Mouse (Mus musculus) liver, embryonic 11.5 days (tissue): ENCODE measurements around the gene Ramp3. TPM values are rescaled to one million over a fixed set of nuclear protein-coding genes. Genes with fewer than 3 reads are reported as not detected.

Source experiments
- ATAC-seq: fragments of 200-750 bp; cut with Nextera tagmentation; replicated peaks from 2 replicates; pipeline ENCODE4 v1.8.0; 2017; ENCODE audit warnings: moderate number of reproducible peaks, mild to moderate bottlenecking, moderate TSS enrichment, moderate library complexity; ENCODE audit not compliant: low FRiP score
- DNase-seq: peaks from one replicate; pipeline ENCODE4 v3.0.0-alpha.2; 2017; ENCODE audit warnings: low spot score
- H3K27ac ChIP-seq: fragments of 300-500 bp; sonication (generic); 2 replicates; pipeline ENCODE4 v1.5.1; 2014; ENCODE audit warnings: mild to moderate bottlenecking, low read depth, low read length, control low read depth
- H3K27me3 ChIP-seq: fragments of 300-500 bp; sonication (generic); replicated peaks from 2 replicates; pipeline ENCODE4 v1.6.1; 2014; ENCODE audit warnings: low read length, mixed read lengths; ENCODE audit not compliant: control insufficient read depth, insufficient read depth
- H3K36me3 ChIP-seq: fragments of 300-500 bp; sonication (generic); 2 replicates; pipeline ENCODE4 v1.6.1; 2014; ENCODE audit warnings: mild to moderate bottlenecking, low read length, moderate library complexity, mixed read lengths; ENCODE audit not compliant: control insufficient read depth, insufficient read depth
- H3K4me1 ChIP-seq: fragments of 300-500 bp; sonication (generic); replicated peaks from 2 replicates; pipeline ENCODE4 v1.6.1; 2014; ENCODE audit warnings: low read length, mixed read lengths; ENCODE audit not compliant: control insufficient read depth, insufficient read depth
- H3K4me2 ChIP-seq: fragments of 300-500 bp; sonication (generic); 2 replicates; pipeline ENCODE4 v1.6.1; 2014; ENCODE audit warnings: mild to moderate bottlenecking, control low read depth, moderate library complexity
- H3K4me3 ChIP-seq: fragments of 300-500 bp; sonication (generic); 2 replicates; pipeline ENCODE4 v1.5.1; 2014; ENCODE audit warnings: low read depth, low read length, control low read depth
- H3K9ac ChIP-seq: fragments of 300-500 bp; sonication (generic); 2 replicates; pipeline ENCODE4 v1.6.1; 2014; ENCODE audit warnings: low read depth, low read length, control low read depth
- H3K9me3 ChIP-seq: fragments of 300-500 bp; sonication (generic); 2 replicates; pipeline ENCODE4 v1.6.1; 2016; ENCODE audit warnings: low read length, inconsistent platforms, mixed read lengths; ENCODE audit not compliant: control insufficient read depth
- WGBS: fragments of 180-500 bp; shearing (Covaris S2); extraction: QIAGEN DNeasy Blood & Tissue Kit; methylation state at CpG from one replicate; pipeline ENCODE4 v1.1.7; 2014; 5-methylcytosine and 5-hydroxymethylcytosine counted together
- polyA plus RNA-seq: library from polyadenylated mRNA; unstranded; fragments of >200 nt; fragmentation: Nextera tagmentation; extraction: Ambion mirVana; gene quantifications from 2 replicates; pipeline ENCODE4 v1.2.1, GENCODE M21; 2014

The Ramp3 gene
- polyA plus RNA-seq, 1 experiment from 2014 or later, result 0.53 TPM

DNA sequence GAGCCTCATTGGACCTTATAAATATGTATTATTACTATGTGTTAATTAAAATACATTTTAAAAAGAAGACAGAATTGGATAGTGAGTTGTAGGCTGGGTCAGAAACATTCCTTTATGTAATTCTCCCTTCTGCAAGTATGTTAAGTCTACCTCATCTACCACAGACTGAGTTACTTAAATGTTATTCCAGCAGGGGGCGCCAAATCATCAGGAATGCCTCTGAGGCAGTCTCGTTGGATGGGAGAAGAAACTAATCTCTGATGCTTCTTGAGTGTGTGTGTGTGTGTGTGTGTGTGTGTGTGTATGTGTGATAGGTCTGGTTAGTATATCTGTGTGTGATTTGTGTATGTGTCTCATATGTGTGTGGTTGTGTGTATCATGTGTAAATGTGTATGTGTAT, 3.4 kb upstream of the Ramp3 start:
- ATAC-seq, result peak; percentile 40; the same call in 1 of the 2 replicates
- H3K27me3 ChIP-seq, result peaks cover 6% of the 10 kb centered on the region; the same call in 1 of the 2 replicates
- H3K9ac ChIP-seq, result no peak overlapping the region
- no peak overlapping the region for H3K4me3 ChIP-seq
- 1% methylated on average over 2 of the region's 2 CpGs for WGBS
- H3K36me3 ChIP-seq, result no peaks in the 10 kb centered on the region
- peak; percentile 55 for DNase-seq
- no peaks in the 10 kb centered on the region for H3K9me3 ChIP-seq
- no peak overlapping the region for H3K27ac ChIP-seq
- no peak overlapping the region for H3K4me2 ChIP-seq
- H3K4me1 ChIP-seq, result no peaks in the 10 kb centered on the region

DNA sequence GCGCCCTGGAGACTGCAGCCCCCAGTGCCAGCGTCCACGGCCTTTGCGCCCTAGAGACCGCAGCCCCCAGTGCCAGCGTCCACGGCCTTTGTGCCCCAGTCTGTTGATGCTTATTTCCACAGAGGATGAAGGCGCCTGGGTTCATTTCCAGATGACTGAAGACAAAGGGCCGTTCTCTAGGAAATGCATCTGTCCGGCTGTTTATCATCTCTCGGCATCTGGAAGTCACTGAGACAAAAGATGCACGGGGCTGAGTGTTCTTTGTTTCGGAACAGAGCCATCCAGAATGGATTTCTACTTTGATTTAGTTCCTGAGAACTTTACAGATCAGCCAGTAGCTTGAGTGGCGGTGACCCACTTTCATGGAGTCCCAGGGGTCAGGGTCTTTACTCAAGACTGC, 2.9 kb downstream of the Ramp3 start:
- ATAC-seq (no peak), DNase-seq (no peak)
- H3K27ac ChIP-seq, result no peak overlapping the region
- H3K9me3 ChIP-seq, result no peaks in the 10 kb centered on the region
- H3K27me3 ChIP-seq, result peaks cover 6% of the 10 kb centered on the region; the same call in 1 of the 2 replicates
- WGBS, result 77% methylated on average over 14 of the region's 14 CpGs
- H3K36me3 ChIP-seq, result no peaks in the 10 kb centered on the region
- no peaks in the 10 kb centered on the region for H3K4me1 ChIP-seq
- no peak overlapping the region for H3K4me2 ChIP-seq
- H3K4me3 ChIP-seq, result no peak overlapping the region
- H3K9ac ChIP-seq, result no peak overlapping the region

DNA sequence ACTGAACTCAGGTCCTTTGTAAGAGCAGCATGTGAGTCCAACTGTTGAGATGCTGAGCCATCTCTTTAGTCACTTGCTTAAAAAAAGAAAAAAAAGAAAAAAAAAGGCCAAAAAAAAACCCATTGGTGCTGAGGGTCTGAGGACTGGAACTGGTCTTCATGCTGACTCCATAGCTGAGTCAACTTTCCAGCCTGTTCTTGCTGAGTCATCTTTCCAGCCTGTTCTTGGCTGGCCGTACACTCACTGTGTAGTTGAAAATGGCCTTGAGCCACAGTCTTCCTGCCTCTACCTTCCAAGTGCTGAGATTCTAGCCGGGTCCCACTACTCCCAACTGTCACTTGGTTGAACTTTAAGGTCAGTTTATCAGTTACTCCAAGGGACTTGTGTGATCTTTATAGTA, 8.3 kb downstream of the Ramp3 start:
- H3K27ac ChIP-seq, result no peak overlapping the region
- no peaks in the 10 kb centered on the region for H3K4me1 ChIP-seq
- WGBS, result 60% methylated on average over 2 of the region's 2 CpGs
- no peak overlapping the region for H3K4me3 ChIP-seq
- DNase-seq (no peak), ATAC-seq (no peak)
- H3K9ac ChIP-seq, result no peak overlapping the region
- no peaks in the 10 kb centered on the region for H3K9me3 ChIP-seq
- H3K27me3 ChIP-seq, result no peaks in the 10 kb centered on the region
- no peaks in the 10 kb centered on the region for H3K36me3 ChIP-seq
- H3K4me2 ChIP-seq, result no peak overlapping the region

DNA sequence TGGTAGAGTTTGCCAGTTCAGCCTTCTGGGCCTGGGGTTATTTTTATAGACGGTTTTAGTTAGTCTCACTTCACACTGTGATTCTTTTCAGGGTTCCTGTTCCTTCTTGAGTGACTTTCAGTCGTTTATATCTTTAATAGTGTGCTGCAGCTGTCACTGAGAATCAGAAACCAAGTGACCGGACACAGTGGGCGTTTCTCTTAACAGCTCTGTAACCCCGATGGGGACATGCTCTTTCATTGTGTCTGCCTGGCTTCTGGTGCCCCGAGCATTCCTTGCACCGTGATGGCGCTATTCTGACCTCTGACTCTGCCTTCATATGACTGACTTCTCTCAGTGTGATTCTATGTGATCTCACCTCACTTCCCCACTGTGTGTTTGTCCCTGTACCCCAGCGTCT, 10.7 kb downstream of the Ramp3 start:
- WGBS, result 64% methylated on average over 9 of the region's 9 CpGs
- Histone ChIP-seq H3K27me3 (no peaks in the 10 kb centered on the region), H3K27ac (no peak overlapping the region), H3K4me1 (no peaks in the 10 kb centered on the region), H3K4me2 (no peak overlapping the region), H3K9me3 (no peaks in the 10 kb centered on the region), H3K4me3 (no peak overlapping the region), H3K36me3 (no peaks in the 10 kb centered on the region), H3K9ac (no peak overlapping the region)
- ATAC-seq (no peak), DNase-seq (no peak)

DNA sequence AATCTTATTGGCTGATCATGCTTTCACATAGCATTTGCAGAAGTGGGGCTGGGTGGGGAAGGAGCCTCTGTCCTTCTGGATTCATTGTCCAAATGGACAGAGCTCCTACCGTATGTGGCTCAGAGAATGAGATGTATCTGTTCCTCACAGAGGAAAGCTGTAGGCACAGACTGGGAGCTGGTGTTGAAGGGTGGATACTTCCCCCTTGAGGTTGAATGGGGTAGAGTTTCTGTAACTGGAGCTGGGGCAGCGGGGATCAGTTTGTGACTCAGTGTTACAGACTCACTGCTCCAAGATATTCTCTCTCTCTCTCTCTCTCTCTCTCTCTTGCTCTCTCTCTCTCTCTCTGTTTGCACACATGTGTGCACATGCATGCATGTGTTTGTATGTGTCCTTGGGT, 11.7 kb downstream of the Ramp3 start:
- H3K36me3 ChIP-seq, result no peaks in the 10 kb centered on the region

GRCm38 (mm10) chr11:6670826-6671225, 12.5 kb downstream of the Ramp3 start:
- no peak for DNase-seq
- Histone ChIP-seq H3K36me3 (no peaks in the 10 kb centered on the region), H3K4me2 (no peak overlapping the region), H3K9ac (no peak overlapping the region), H3K4me1 (no peaks in the 10 kb centered on the region), H3K4me3 (no peak overlapping the region), H3K9me3 (no peaks in the 10 kb centered on the region), H3K27me3 (no peaks in the 10 kb centered on the region), H3K27ac (no peak overlapping the region)
- WGBS, result 69% methylated on average over 4 of the region's 4 CpGs
- no peak for ATAC-seq

More for the DNA sequence above, 11.7 kb downstream of the Ramp3 start:
- ATAC-seq (no peak), DNase-seq (no peak)
- H3K4me2 ChIP-seq, result no peak overlapping the region
- H3K4me1 ChIP-seq, result no peaks in the 10 kb centered on the region
- H3K27ac ChIP-seq, result no peak overlapping the region
- 38% methylated on average over 2 of the region's 2 CpGs for WGBS
- H3K9ac ChIP-seq, result no peak overlapping the region
- H3K9me3 ChIP-seq, result no peaks in the 10 kb centered on the region
- no peaks in the 10 kb centered on the region for H3K27me3 ChIP-seq
- H3K4me3 ChIP-seq, result no peak overlapping the region

GRCm38 (mm10) chr11:6674701-6675100, 16.4 kb downstream of the Ramp3 start:
- no peaks in the 10 kb centered on the region for H3K36me3 ChIP-seq

DNA sequence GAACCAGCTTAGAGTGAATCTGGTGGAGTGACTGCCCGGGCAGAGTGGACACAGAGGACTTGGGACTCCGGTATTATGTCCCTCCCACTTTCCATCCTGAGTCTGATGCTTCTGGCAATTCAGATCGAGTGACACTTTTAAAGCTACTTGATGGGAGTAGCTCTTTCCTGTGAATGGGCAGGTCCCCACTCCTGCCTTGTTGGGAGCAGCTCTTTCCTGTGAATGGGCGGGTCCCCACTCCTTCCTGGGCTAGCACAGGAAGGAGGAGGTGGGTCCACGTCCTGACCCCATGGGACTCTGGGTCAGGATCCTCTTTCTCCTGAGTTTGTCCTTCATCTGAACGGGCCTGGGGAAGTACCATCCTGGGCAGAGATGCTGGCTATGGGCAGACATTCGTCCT, 17.1 kb downstream of the Ramp3 start:
- H3K4me2 ChIP-seq, result no peak overlapping the region
- no peak overlapping the region for H3K4me3 ChIP-seq
- H3K27ac ChIP-seq, result no peak overlapping the region
- no peaks in the 10 kb centered on the region for H3K36me3 ChIP-seq
- 46% methylated on average over 7 of the region's 7 CpGs for WGBS
- ATAC-seq (no peak), DNase-seq (no peak)
- H3K9me3 ChIP-seq, result no peaks in the 10 kb centered on the region
- no peak overlapping the region for H3K9ac ChIP-seq
- H3K27me3 ChIP-seq, result no peaks in the 10 kb centered on the region
- no peaks in the 10 kb centered on the region for H3K4me1 ChIP-seq

More at GRCm38 (mm10) chr11:6674701-6675100, 16.4 kb downstream of the Ramp3 start:
- DNase-seq, result no peak
- H3K9me3 ChIP-seq, result no peaks in the 10 kb centered on the region
- no peak overlapping the region for H3K4me3 ChIP-seq
- H3K9ac ChIP-seq, result no peak overlapping the region
- no peaks in the 10 kb centered on the region for H3K4me1 ChIP-seq
- no peak overlapping the region for H3K4me2 ChIP-seq
- no peak for ATAC-seq
- no peaks in the 10 kb centered on the region for H3K27me3 ChIP-seq
- no peak overlapping the region for H3K27ac ChIP-seq
- WGBS, result 85% methylated on average over 9 of the region's 9 CpGs

DNA sequence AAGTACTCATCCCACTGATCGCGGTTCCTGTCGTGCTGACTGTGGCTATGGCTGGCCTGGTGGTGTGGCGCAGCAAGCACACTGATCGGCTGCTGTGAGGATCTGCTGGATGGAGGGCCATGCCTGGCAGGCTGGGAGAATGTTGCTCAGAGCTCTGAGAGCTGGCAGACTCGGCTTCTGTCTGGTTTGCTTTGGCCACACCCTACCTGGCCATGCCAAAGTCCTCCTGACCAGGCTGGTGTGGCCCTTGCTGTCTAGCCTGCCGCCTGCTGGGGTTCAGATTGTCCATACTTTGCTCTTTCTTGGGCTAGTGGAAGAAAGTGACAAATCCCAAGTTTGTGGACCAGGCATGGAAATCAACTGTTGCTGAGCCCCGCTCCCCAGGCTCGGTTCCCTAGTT, 18.3 kb downstream of the Ramp3 start:
- Histone ChIP-seq H3K36me3 (no peaks in the 10 kb centered on the region), H3K9me3 (no peaks in the 10 kb centered on the region), H3K27me3 (no peaks in the 10 kb centered on the region), H3K9ac (no peak overlapping the region), H3K4me3 (no peak overlapping the region), H3K27ac (no peak overlapping the region), H3K4me2 (no peak overlapping the region), H3K4me1 (no peaks in the 10 kb centered on the region)
- DNase-seq, result no peak
- WGBS, result 80% methylated on average over 9 of the region's 9 CpGs
- no peak for ATAC-seq
